Mouse (Mus musculus) midbrain, embryonic 14.5 days (tissue): ENCODE data around the gene Ssbp2. TPM values are rescaled to one million over a fixed set of nuclear protein-coding genes. Genes with fewer than 3 reads are reported as not detected.

Source experiments
- ATAC-seq: fragments of 200-750 bp; cut with Nextera tagmentation; 2 replicates; pipeline ENCODE4 v1.8.0; 2017; ENCODE audit warnings: moderate number of reproducible peaks, moderate library complexity; ENCODE audit not compliant: low FRiP score, low TSS enrichment
- DNase-seq: peaks from one replicate; pipeline ENCODE4 v3.0.0-alpha.2; 2015
- H3K27ac ChIP-seq: fragments of 300-500 bp; sonication (generic); replicated peaks from 2 replicates; pipeline ENCODE4 v1.5.1; 2014; ENCODE audit warnings: mild to moderate bottlenecking, low read depth, low read length, moderate library complexity
- H3K27me3 ChIP-seq: fragments of 300-500 bp; sonication (generic); 2 replicates; pipeline ENCODE4 v1.6.1; 2014; ENCODE audit warnings: low read length, control low read depth, mixed read lengths; ENCODE audit not compliant: control insufficient read depth, insufficient read depth
- H3K36me3 ChIP-seq: fragments of 300-500 bp; sonication (generic); 2 replicates; pipeline ENCODE4 v1.6.1; 2014; ENCODE audit warnings: low read length, control low read depth; ENCODE audit not compliant: control insufficient read depth, insufficient read depth
- H3K4me1 ChIP-seq: fragments of 300-500 bp; sonication (generic); 2 replicates; pipeline ENCODE4 v1.6.1; 2014; ENCODE audit warnings: mild to moderate bottlenecking, antibody characterized with exemption, low read length, control low read depth; ENCODE audit not compliant: control insufficient read depth, insufficient read depth
- H3K4me2 ChIP-seq: fragments of 300-500 bp; sonication (generic); 2 replicates; pipeline ENCODE4 v1.6.1; 2014; ENCODE audit warnings: mild to moderate bottlenecking, low read length, moderate library complexity
- H3K4me3 ChIP-seq: fragments of 300-500 bp; sonication (generic); replicated peaks from 2 replicates; pipeline ENCODE4 v1.5.1; 2014; ENCODE audit warnings: low read depth, low read length
- H3K9ac ChIP-seq: fragments of 300-500 bp; sonication (generic); replicated peaks from 2 replicates; pipeline ENCODE4 v1.6.1; 2014; ENCODE audit warnings: mild to moderate bottlenecking, low read length, moderate library complexity
- H3K9me3 ChIP-seq: fragments of 300-500 bp; sonication (generic); 2 replicates; pipeline ENCODE4 v1.6.1; 2016; ENCODE audit warnings: low read length, control low read depth, mixed read lengths; ENCODE audit not compliant: control insufficient read depth
- WGBS: fragments of 180-500 bp; shearing (Covaris S2); extraction: QIAGEN DNeasy Blood & Tissue Kit; methylation state at CpG from one replicate; pipeline ENCODE4 v1.1.7; 2014; 5-methylcytosine and 5-hydroxymethylcytosine counted together
- polyA plus RNA-seq: library from polyadenylated mRNA; unstranded; fragments of >200 nt; fragmentation: Nextera tagmentation; extraction: Ambion mirVana; gene quantifications from 2 replicates; pipeline ENCODE4 v1.2.1, GENCODE M21; 2014

The Ssbp2 gene
- polyA plus RNA-seq, 1 experiment from 2014 or later = 283 TPM

DNA sequence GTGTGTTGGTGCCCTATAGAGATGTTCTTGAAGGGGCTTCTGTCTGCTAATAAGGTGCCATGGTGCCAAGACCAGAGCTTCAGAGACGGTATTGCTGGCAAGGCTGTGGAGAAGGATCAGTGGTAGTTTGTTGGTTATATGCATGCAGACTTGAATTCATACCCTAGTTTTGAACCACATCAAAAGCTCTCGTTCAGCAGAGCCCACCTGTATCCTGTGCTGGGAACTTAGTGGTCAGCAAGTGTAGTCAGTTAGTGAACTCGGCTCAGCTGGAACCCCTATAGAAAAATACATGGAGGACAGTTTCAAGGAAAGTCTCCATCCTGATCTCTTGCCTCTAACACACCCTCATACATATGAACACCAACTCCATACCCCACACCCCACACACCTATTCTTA, 69.7 kb downstream of the Ssbp2 start:
- WGBS = 96% methylated on average over 3 of the region's 3 CpGs
- Histone ChIP-seq H3K4me1 (no peaks in the 10 kb centered on the region), H3K27ac (no peak overlapping the region), H3K4me2 (no peak overlapping the region), H3K36me3 (peaks cover 13% of the 10 kb centered on the region; the same call in 1 of the 2 replicates), H3K9me3 (0 out of 2 replicates have a peak, but pooled peaks cover 5% of the 10 kb centered on the region), H3K27me3 (no peaks in the 10 kb centered on the region), H3K9ac (no peak overlapping the region), H3K4me3 (no peak overlapping the region)
- DNase-seq = no peak
- ATAC-seq = no peak

DNA sequence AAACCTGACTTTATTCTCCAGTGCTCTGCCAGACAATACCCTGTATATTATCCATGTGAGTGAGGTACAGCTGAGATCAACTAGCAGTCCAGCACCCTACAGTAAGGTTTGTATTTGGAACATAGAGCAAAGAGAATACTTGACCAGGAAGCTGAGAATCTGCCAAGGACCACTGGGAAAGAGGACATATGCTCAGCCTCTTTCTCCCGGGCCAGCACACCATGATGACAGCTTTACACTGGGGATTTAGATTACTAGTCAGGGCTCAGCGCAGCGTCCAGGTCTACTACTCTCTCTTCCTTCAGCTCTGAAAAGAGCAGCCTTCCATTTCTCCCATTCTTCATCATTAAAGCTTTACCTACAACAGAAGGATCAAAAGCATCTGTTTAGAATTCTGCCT, 76.6 kb downstream of the Ssbp2 start:
- H3K27ac ChIP-seq = no peak overlapping the region
- peaks cover 11% of the 10 kb centered on the region; the same call in 1 of the 2 replicates for H3K36me3 ChIP-seq
- H3K4me2 ChIP-seq = no peak overlapping the region
- H3K9ac ChIP-seq = no peak overlapping the region
- no peaks in the 10 kb centered on the region for H3K27me3 ChIP-seq
- WGBS = 48% methylated on average over 3 of the region's 3 CpGs
- no peak for ATAC-seq
- no peak for DNase-seq
- H3K9me3 ChIP-seq = 0 out of 2 replicates have a peak, but pooled peaks cover 5% of the 10 kb centered on the region
- H3K4me1 ChIP-seq = no peaks in the 10 kb centered on the region
- no peak overlapping the region for H3K4me3 ChIP-seq

DNA sequence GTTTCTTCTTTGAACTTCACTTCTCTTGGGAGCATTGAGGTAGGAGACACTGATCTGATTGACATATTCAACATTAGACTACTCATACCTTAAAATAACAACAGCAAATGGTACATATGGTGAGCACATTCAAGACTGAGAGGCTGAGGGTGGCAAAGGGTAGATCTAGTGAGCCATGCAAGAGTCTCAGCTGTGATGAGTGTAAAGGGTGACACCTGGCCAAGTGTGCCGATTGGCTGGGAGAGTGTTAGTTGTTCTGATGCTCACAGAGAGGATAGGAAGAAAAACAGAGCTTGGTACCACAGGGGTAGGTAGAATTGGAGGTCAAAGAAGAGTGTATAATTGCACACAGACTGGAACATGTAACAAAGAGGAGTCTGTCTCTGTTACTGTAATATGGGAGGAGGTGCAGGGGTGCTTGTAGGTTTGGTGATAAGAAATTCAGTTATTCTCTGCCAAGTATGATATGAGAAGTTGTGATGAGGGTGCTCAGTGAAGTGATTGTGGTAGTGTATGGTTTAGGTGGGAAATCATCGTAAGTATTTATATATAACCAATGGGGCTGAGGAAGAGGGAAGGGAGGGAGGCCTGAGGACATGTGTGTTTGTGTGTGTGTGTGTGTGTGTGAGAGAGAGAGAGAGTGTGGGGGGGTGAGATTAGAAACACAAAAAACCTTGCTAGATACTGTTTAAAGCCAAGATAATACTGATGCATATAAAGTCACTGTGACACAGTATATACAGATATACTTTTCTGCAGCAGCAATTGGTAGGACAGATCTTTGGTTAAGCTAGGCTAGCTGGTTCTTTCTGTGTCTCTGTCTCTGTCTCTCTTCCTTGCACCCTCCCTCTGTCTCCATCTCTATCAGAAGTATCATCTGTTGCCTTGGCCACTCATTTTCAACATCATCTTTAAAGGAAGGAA, 80.3 kb downstream of the Ssbp2 start:
- 99% methylated on average over 2 of the region's 2 CpGs for WGBS
- ATAC-seq = no peak
- no peak overlapping the region for H3K9ac ChIP-seq

DNA sequence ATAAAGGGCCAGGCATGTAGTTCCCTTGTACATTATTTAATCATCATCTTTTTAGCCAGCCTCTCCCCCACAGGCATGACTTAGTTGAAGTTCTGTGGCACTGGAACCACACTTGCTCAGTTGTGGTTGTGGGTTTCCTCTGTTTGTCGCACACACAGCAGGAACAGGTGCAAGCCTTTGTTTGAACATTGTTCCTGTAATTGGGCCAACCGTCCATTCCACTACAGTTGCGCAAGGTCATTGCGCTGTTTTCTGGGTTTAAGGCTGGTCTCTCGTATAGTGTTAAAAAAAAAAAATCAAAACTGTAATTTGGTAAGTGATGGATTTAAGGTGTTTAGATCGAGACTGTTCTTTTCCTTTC, 81.0 kb downstream of the Ssbp2 start:
- no peaks in the 10 kb centered on the region for H3K36me3 ChIP-seq
- WGBS = 93% methylated on average over 6 of the region's 6 CpGs
- DNase-seq (no peak), ATAC-seq (no peak)
- no peak overlapping the region for H3K27ac ChIP-seq
- H3K4me3 ChIP-seq = no peak overlapping the region
- H3K4me1 ChIP-seq = no peaks in the 10 kb centered on the region
- no peak overlapping the region for H3K9ac ChIP-seq
- H3K4me2 ChIP-seq = no peak overlapping the region
- no peaks in the 10 kb centered on the region for H3K27me3 ChIP-seq
- H3K9me3 ChIP-seq = no peaks in the 10 kb centered on the region

More for the DNA sequence above, 80.3 kb downstream of the Ssbp2 start:
- H3K36me3 ChIP-seq = no peaks in the 10 kb centered on the region
- H3K27ac ChIP-seq = no peak overlapping the region
- no peak overlapping the region for H3K4me2 ChIP-seq
- H3K4me3 ChIP-seq = no peak overlapping the region
- no peaks in the 10 kb centered on the region for H3K9me3 ChIP-seq
- H3K4me1 ChIP-seq = no peaks in the 10 kb centered on the region
- H3K27me3 ChIP-seq = no peaks in the 10 kb centered on the region
- DNase-seq = no peak

DNA sequence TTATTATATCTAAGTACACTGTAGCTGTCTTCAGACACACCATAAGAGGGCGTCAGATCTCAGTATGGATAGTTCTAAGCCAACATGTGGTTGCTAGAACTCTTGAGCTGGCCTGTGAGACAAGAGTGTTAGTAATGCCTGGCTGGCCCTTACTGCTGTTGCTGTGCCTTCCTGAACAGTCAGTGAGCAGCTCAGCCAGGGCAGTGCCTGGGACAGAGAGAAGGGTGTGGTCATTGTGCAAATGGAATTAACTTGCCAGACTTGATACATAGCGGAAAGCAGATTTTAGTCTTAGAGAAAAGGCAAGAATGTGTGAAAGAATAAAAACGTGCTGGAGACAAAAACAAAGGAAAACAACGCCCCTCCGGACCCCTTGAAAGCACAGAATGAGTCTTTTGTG, 83.5 kb downstream of the Ssbp2 start:
- no peaks in the 10 kb centered on the region for H3K27me3 ChIP-seq
- H3K9me3 ChIP-seq = no peaks in the 10 kb centered on the region
- H3K4me1 ChIP-seq = no peaks in the 10 kb centered on the region
- DNase-seq (no peak), ATAC-seq (no peak)
- no peak overlapping the region for H3K4me3 ChIP-seq
- WGBS = 66% methylated on average over 5 of the region's 5 CpGs
- no peak overlapping the region for H3K4me2 ChIP-seq
- H3K27ac ChIP-seq = no peak overlapping the region
- no peak overlapping the region for H3K9ac ChIP-seq
- H3K36me3 ChIP-seq = no peaks in the 10 kb centered on the region

DNA sequence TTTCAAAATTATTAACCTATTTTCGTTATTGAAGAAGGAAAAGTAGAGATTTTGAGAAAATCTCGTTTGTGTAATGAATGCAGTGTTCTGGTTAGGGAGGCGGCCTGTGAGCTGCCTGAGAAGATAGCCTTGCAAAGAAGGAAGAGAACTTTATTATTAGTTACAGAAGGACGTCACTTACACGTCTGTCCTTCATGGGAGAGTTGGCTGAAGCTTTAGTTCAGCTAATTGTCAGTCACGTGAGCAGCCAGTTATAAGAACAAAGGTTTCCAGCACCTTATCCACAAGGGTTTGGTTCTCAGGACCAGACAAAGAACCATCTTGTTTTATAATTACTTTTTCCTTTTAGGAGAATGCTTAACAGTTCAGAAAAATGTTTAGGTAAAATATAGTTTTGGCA, 104.0 kb downstream of the Ssbp2 start:
- no peak overlapping the region for H3K9ac ChIP-seq

DNA sequence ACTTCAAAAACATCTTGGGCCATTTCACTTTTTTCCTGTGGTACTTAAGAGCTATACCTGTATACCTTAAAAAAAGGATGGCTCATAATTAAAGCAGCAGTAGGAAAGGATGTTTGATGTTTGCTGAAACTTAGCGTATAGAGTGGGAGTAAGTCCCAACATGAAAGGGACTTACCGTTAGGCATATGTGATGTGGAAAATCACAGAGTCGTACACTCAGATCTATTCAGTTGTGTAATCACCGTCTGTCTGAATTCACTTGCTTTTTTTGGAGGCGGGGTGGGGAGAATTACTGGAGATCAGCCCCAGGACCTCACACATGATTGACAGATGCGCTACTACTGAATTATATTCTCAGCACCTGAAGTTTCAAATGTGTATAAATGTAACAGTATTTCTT, 104.7 kb downstream of the Ssbp2 start:
- H3K4me2 ChIP-seq = no peak overlapping the region
- 76% methylated on average over 6 of the region's 6 CpGs for WGBS
- ATAC-seq = no peak
- H3K27me3 ChIP-seq = no peaks in the 10 kb centered on the region
- H3K4me3 ChIP-seq = no peak overlapping the region
- H3K9ac ChIP-seq = no peak overlapping the region
- no peaks in the 10 kb centered on the region for H3K4me1 ChIP-seq
- H3K27ac ChIP-seq = no peak overlapping the region
- H3K9me3 ChIP-seq = no peaks in the 10 kb centered on the region
- H3K36me3 ChIP-seq = peaks cover 8% of the 10 kb centered on the region; the same call in 1 of the 2 replicates
- no peak for DNase-seq

More for the DNA sequence above, 104.0 kb downstream of the Ssbp2 start:
- H3K36me3 ChIP-seq = peaks cover 8% of the 10 kb centered on the region; the same call in 1 of the 2 replicates
- H3K4me3 ChIP-seq = no peak overlapping the region
- no peak overlapping the region for H3K4me2 ChIP-seq
- H3K4me1 ChIP-seq = no peaks in the 10 kb centered on the region
- DNase-seq = no peak
- ATAC-seq = no peak
- no peaks in the 10 kb centered on the region for H3K27me3 ChIP-seq
- no peaks in the 10 kb centered on the region for H3K9me3 ChIP-seq
- WGBS = 69% methylated on average over 6 of the region's 6 CpGs
- H3K27ac ChIP-seq = no peak overlapping the region

DNA sequence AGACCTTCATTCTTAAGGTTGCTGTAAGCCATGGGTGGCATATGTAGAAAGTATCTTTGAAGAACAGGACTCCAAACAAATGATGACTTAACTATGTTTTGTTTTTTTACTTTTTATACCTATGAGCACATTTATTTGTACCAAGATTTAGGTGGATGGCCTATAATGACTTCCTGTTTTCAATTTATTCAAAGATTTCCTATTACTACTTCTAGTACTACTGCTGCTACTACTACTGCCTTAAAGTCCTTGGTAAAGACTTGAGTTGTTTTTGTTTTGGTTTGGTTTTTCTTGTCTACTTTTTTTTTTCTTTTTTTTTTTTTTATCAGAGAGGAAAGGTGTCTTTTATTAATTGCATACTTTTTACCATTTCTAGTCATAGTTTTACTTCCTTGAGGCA, 121.4 kb downstream of the Ssbp2 start:
- no peak overlapping the region for H3K9ac ChIP-seq
- no peak overlapping the region for H3K4me3 ChIP-seq
- no peaks in the 10 kb centered on the region for H3K27me3 ChIP-seq
- no peaks in the 10 kb centered on the region; the same call in 1 of the 2 replicates for H3K4me1 ChIP-seq
- no peak overlapping the region for H3K27ac ChIP-seq
- ATAC-seq (no peak), DNase-seq (no peak)
- no peaks in the 10 kb centered on the region for H3K36me3 ChIP-seq
- H3K9me3 ChIP-seq = no peaks in the 10 kb centered on the region
- no peak overlapping the region for H3K4me2 ChIP-seq

DNA sequence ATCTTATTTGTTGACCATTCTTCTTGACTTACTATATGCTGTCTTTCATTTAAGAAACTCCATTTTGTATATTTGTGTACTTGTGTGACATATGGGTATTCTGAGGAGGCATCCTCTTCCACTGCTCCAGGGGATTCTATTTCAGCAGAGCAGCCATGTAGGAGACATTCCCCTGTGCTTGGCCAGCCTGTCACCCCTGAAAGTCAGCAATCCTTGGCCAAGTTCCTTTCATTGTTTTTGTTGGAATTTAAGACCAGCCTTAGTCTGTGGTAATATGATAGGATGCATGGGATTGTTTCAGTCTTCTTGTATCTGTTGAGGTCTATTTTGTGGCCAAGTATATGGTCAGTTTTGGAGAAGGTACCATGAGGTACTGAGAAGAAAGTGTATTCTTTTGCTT, 122.1 kb downstream of the Ssbp2 start:
- no peaks in the 10 kb centered on the region for H3K9me3 ChIP-seq
- DNase-seq (no peak), ATAC-seq (no peak)
- no peak overlapping the region for H3K9ac ChIP-seq
- no peaks in the 10 kb centered on the region; the same call in 1 of the 2 replicates for H3K4me1 ChIP-seq
- H3K4me2 ChIP-seq = no peak overlapping the region
- no peak overlapping the region for H3K27ac ChIP-seq
- no peaks in the 10 kb centered on the region for H3K36me3 ChIP-seq
- no peaks in the 10 kb centered on the region for H3K27me3 ChIP-seq
- H3K4me3 ChIP-seq = no peak overlapping the region
